Mouse (Mus musculus): Measurements from ENCODE around the gene Vgll4. TPM values are rescaled to one million over a fixed set of nuclear protein-coding genes. Genes with fewer than 3 reads are reported as not detected.

Gene Vgll4
- total and polyA plus RNA-seq, 3 experiments = 33.3 to 39.4 (median 35.0) TPM

- no peak for ATAC-seq (ENCODE audit: extremely low read depth, insufficient number of reproducible peaks, low FRiP score, poor library complexity, severe bottlenecking)
- no peak for TF ChIP-seq GATA1 (IDR thresholded peaks at IDR 0.05; ENCODE audit: borderline replicate concordance, low read length)
- no peak for TF ChIP-seq GATA2 (IDR thresholded peaks at IDR 0.05; ENCODE audit: borderline replicate concordance, low read depth, low read length)
- no peak for TF ChIP-seq CTCF (IDR thresholded peaks at IDR 0.05; ENCODE audit: low read depth, low read length)
- no peak for TF ChIP-seq POLR2AphosphoS5 (IDR thresholded peaks at IDR 0.05; ENCODE audit: insufficient replicate concordance, low read depth, low read length)
- no peak for TF ChIP-seq TAL1 (conservative IDR thresholded peaks at IDR 0.05; ENCODE audit: low read depth, low read length)
- no peaks in the 10 kb centered on the region for H3K36me3 ChIP-seq (replicated peaks)
- peaks cover 10% of the 10 kb centered on the region; the same call in 1 of the 2 replicates for H3K27me3 ChIP-seq (ENCODE audit: insufficient read depth, low read length)
- DNase-seq (ENCODE audit: low spot score) = no peak
- peaks cover 9% of the 10 kb centered on the region; the same call in 1 of the 2 replicates for H3K4me1 ChIP-seq (ENCODE audit: insufficient read depth, low read depth, low read length)
- peaks cover 15% of the 10 kb centered on the region for H3K9me3 ChIP-seq (replicated peaks)
- H3K4me3 ChIP-seq (ENCODE audit: low read depth, low read length) = no peak overlapping the region
These were observed 4.4 kb downstream of the Vgll4 start for GRCm38 (mm10) chr6:114965396-114965795.

- DNase-seq (ENCODE audit: low spot score) (no peak), ATAC-seq (ENCODE audit: extremely low read depth, insufficient number of reproducible peaks, low FRiP score, poor library complexity, severe bottlenecking) (no peak)
- Histone ChIP-seq H3K9me3 (replicated peaks) (peaks cover 8% of the 10 kb centered on the region), H3K36me3 (replicated peaks) (no peaks in the 10 kb centered on the region), H3K4me3 (ENCODE audit: low read depth, low read length) (no peak overlapping the region), H3K4me1 (ENCODE audit: insufficient read depth, low read depth, low read length) (peaks cover 6% of the 10 kb centered on the region; the same call in 1 of the 2 replicates), H3K27me3 (ENCODE audit: insufficient read depth, low read length) (peaks cover 10% of the 10 kb centered on the region; the same call in 1 of the 2 replicates)
- no peak for TF ChIP-seq GATA1 (IDR thresholded peaks at IDR 0.05; ENCODE audit: borderline replicate concordance, low read length)
- TF ChIP-seq GATA2 (IDR thresholded peaks at IDR 0.05; ENCODE audit: borderline replicate concordance, low read depth, low read length) = no peak
- no peak for TF ChIP-seq CTCF (IDR thresholded peaks at IDR 0.05; ENCODE audit: low read depth, low read length)
- no peak for TF ChIP-seq TAL1 (conservative IDR thresholded peaks at IDR 0.05; ENCODE audit: low read depth, low read length)
- no peak for TF ChIP-seq POLR2AphosphoS5 (IDR thresholded peaks at IDR 0.05; ENCODE audit: insufficient replicate concordance, low read depth, low read length)
These were observed 5.6 kb downstream of the Vgll4 start for GRCm38 (mm10) chr6:114964235-114964634.

GRCm38 (mm10) chr6:114963636-114964035 is 6.2 kb downstream of the Vgll4 start:
- TF ChIP-seq CTCF (IDR thresholded peaks at IDR 0.05; ENCODE audit: low read depth, low read length) (no peak), TAL1 (conservative IDR thresholded peaks at IDR 0.05; ENCODE audit: low read depth, low read length) (no peak), GATA1 (IDR thresholded peaks at IDR 0.05; ENCODE audit: borderline replicate concordance, low read length) (no peak), GATA2 (IDR thresholded peaks at IDR 0.05; ENCODE audit: borderline replicate concordance, low read depth, low read length) (no peak), POLR2AphosphoS5 (IDR thresholded peaks at IDR 0.05; ENCODE audit: insufficient replicate concordance, low read depth, low read length) (no peak)
- peaks cover 2% of the 10 kb centered on the region for H3K9me3 ChIP-seq (replicated peaks)
- no peak for ATAC-seq (ENCODE audit: extremely low read depth, insufficient number of reproducible peaks, low FRiP score, poor library complexity, severe bottlenecking)
- 0 out of 2 replicates have a peak, but pooled peaks cover 5% of the 10 kb centered on the region for H3K27me3 ChIP-seq (ENCODE audit: insufficient read depth, low read length)
- peaks cover under 1% of the 10 kb centered on the region; the same call in 1 of the 2 replicates for H3K4me1 ChIP-seq (ENCODE audit: insufficient read depth, low read depth, low read length)
- no peak overlapping the region for H3K4me3 ChIP-seq (ENCODE audit: low read depth, low read length)
- DNase-seq (ENCODE audit: low spot score) = no peak
- H3K36me3 ChIP-seq (replicated peaks) = no peaks in the 10 kb centered on the region

- ATAC-seq (ENCODE audit: extremely low read depth, insufficient number of reproducible peaks, low FRiP score, poor library complexity, severe bottlenecking) (no peak), DNase-seq (ENCODE audit: low spot score) (no peak)
- Histone ChIP-seq H3K36me3 (replicated peaks) (no peaks in the 10 kb centered on the region), H3K4me3 (ENCODE audit: low read depth, low read length) (no peak overlapping the region), H3K4me1 (ENCODE audit: insufficient read depth, low read depth, low read length) (no peaks in the 10 kb centered on the region), H3K9me3 (replicated peaks) (no peaks in the 10 kb centered on the region), H3K27me3 (ENCODE audit: insufficient read depth, low read length) (peaks cover 8% of the 10 kb centered on the region; the same call in 1 of the 2 replicates)
- no peak for TF ChIP-seq CTCF (IDR thresholded peaks at IDR 0.05; ENCODE audit: low read depth, low read length)
- TF ChIP-seq GATA2 (IDR thresholded peaks at IDR 0.05; ENCODE audit: borderline replicate concordance, low read depth, low read length) = no peak
- no peak for TF ChIP-seq GATA1 (IDR thresholded peaks at IDR 0.05; ENCODE audit: borderline replicate concordance, low read length)
- no peak for TF ChIP-seq TAL1 (conservative IDR thresholded peaks at IDR 0.05; ENCODE audit: low read depth, low read length)
- no peak for TF ChIP-seq POLR2AphosphoS5 (IDR thresholded peaks at IDR 0.05; ENCODE audit: insufficient replicate concordance, low read depth, low read length)
These were observed 8.3 kb downstream of the Vgll4 start for GRCm38 (mm10) chr6:114961276-114962068.

GRCm38 (mm10) chr6:114959012-114959398 is 10.8 kb downstream of the Vgll4 start:
- TF ChIP-seq POLR2AphosphoS5 (IDR thresholded peaks at IDR 0.05; ENCODE audit: insufficient replicate concordance, low read depth, low read length) = no peak
- TF ChIP-seq CTCF (IDR thresholded peaks at IDR 0.05; ENCODE audit: low read depth, low read length) = no peak
- no peak for TF ChIP-seq TAL1 (conservative IDR thresholded peaks at IDR 0.05; ENCODE audit: low read depth, low read length)
- TF ChIP-seq GATA2 (IDR thresholded peaks at IDR 0.05; ENCODE audit: borderline replicate concordance, low read depth, low read length) = no peak
- TF ChIP-seq GATA1 (IDR thresholded peaks at IDR 0.05; ENCODE audit: borderline replicate concordance, low read length) = no peak
- Histone ChIP-seq H3K9me3 (replicated peaks) (no peaks in the 10 kb centered on the region), H3K27me3 (ENCODE audit: insufficient read depth, low read length) (peaks cover 6% of the 10 kb centered on the region; the same call in 1 of the 2 replicates), H3K4me1 (ENCODE audit: insufficient read depth, low read depth, low read length) (no peaks in the 10 kb centered on the region), H3K36me3 (replicated peaks) (no peaks in the 10 kb centered on the region), H3K4me3 (ENCODE audit: low read depth, low read length) (no peak overlapping the region)
- ATAC-seq (ENCODE audit: extremely low read depth, insufficient number of reproducible peaks, low FRiP score, poor library complexity, severe bottlenecking) (no peak), DNase-seq (ENCODE audit: low spot score) (no peak)

GRCm38 (mm10) chr6:114958249-114959011 is 11.4 kb downstream of the Vgll4 start:
- Histone ChIP-seq H3K27me3 (ENCODE audit: insufficient read depth, low read length) (peaks cover 6% of the 10 kb centered on the region; the same call in 1 of the 2 replicates), H3K9me3 (replicated peaks) (no peaks in the 10 kb centered on the region), H3K36me3 (replicated peaks) (no peaks in the 10 kb centered on the region), H3K4me1 (ENCODE audit: insufficient read depth, low read depth, low read length) (no peaks in the 10 kb centered on the region), H3K4me3 (ENCODE audit: low read depth, low read length) (no peak overlapping the region)
- no peak for DNase-seq (ENCODE audit: low spot score)
- no peak for ATAC-seq (ENCODE audit: extremely low read depth, insufficient number of reproducible peaks, low FRiP score, poor library complexity, severe bottlenecking)
- TF ChIP-seq GATA2 (IDR thresholded peaks at IDR 0.05; ENCODE audit: borderline replicate concordance, low read depth, low read length) = no peak
- no peak for TF ChIP-seq TAL1 (conservative IDR thresholded peaks at IDR 0.05; ENCODE audit: low read depth, low read length)
- no peak for TF ChIP-seq CTCF (IDR thresholded peaks at IDR 0.05; ENCODE audit: low read depth, low read length)
- no peak for TF ChIP-seq GATA1 (IDR thresholded peaks at IDR 0.05; ENCODE audit: borderline replicate concordance, low read length)
